Mouse (Mus musculus) CD8-positive naive resting alpha-beta T cell, adult 2 months (primary cell): ENCODE measurements around the gene Hcar2.

Source experiments
- DNase-seq, 2 experiments: peaks; one replicate each; pipeline ENCODE4 v3.0.0; 2022; ENCODE audit warnings: low read depth in 2 of 2, low spot score in 2 of 2

Gene Hcar2

DNA sequence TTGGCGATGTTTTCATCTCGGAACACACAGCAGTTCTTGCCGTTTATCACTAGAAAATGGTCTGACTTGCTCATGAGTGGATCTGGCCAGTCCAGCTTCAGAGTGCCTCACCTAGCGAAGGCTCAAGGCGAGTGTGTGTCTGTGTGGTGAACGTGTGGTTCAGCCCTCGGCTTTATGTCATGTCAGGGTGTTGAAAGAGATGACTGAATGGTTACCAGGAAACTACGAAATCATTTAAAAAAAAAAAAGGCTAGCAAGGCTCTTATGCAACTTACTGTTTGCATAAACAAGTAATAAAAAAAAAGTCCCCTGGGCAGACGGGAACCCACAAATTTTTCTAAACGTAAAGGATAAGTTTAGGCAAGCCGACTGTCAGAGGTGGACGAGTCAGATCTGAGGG is at the start of gene Hcar2:
TSS of gene Hcar2 (minus strand) at position 135 of the 400 bp plus-strand sequence.
- no peak for DNase-seq

DNA sequence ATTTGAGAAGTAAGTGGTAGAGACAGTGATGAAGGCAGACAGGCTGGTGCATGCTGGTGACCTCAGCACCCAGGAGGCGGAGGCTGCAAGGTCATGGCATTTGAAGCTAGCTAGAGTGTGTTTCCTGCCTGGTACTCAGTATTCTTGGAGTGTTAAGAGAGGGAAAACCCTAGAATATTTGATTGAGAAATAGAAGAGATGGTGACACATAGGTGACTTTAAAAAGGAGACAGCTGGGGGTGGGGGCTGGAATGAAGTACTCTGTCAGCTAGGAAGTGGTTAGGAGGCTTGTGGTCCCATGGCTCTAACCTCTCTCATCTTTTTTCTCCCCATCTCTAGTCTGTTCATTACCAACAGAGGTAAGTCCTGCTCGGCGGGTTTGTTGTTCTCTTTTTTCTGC is 49.6 kb upstream of the Hcar2 start:
- DNase-seq, result peak; percentile 34 to 63

DNA sequence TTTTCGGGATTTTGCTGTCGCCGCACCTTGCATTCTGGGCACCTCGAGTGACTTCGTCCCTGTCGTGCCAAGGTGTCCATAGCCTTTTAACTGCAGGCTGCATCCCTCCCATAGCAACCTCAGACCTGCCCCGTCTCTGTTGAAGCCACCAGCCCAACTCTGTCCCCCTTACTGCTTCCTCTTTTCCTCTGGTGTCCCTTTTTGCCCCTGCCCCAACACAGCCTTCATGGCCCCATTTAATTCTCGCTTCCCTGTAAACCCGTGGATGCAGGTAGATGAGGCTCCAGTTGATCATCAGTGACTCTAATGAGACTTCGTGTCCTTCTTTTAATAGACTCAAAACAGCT is 42.3 kb upstream of the Hcar2 start:
- no peak for DNase-seq

GRCm38 (mm10) chr5:123906976-123907630 is 41.8 kb upstream of the Hcar2 start, which contains the start of gene Denr:
Denr (plus strand) TSS chr5:123907175.
- DNase-seq, result peak; percentile 99 to 100

DNA sequence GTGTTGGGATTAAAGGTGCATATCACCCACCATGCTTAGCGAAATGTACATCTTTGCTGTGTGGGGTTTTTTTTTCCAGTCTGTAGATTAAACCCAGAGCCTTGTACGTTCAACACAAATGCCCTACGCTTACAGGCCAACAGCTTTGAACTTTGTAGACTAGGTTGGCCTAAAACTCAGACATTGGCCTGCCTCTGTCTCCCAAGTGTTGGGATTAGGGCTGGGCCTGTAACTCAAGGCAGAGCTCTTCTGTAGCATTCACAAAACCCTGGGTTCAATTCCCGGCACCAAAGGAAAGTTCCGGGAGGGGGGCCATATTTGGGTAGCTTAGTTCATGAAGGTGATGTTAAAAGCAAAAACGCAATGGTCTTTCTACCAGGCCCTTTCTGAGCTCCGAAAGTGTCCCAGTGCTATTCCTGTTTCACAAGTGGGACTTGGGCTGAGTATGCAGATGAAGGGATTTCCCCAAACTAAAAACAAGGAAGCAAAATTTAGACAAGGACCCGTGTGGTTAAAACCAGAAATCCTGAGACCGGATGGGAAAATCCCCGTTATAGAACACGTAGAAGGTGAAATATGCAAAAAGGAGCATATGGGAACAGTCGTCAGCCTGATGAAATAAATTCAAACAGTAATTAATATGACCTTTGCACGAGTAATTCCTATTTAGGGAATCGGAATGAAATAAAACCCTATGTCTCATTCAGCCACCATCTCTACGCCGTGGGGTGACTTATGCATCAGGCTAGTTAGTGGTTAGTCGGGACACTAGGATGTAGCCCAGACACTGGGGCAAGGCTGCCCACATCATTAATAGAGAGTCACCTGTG is 41.1 kb upstream of the Hcar2 start:
- no peak for DNase-seq

DNA sequence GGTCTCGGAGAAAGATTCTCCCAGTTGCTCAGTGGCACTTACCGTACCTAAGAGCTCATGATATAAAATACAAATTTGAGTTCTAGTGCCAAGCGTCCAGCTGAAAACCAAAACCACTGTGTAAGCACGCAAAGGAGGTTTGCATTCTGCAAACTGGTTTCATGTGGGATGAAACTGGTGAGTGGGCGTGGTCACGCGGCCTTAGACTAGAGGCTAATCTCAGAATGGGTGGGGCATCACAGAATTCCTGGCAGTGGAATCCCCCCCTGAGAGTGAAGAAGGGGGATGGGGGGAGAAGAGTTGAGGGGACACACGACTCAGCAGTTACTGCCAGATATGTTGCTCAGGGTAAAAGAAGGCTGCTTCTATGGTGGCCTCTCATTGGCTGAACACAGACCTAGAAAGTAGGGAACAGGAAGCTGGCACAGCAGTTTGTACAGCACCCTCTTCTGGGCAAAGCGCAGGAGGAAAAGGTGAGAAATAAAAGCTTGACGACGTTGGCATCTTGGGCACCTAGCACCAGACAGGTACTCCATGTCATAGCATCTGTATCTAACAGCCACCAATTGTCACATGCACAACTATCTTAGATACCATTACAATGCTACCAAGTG is 38.9 kb upstream of the Hcar2 start:
- DNase-seq, result no peak

DNA sequence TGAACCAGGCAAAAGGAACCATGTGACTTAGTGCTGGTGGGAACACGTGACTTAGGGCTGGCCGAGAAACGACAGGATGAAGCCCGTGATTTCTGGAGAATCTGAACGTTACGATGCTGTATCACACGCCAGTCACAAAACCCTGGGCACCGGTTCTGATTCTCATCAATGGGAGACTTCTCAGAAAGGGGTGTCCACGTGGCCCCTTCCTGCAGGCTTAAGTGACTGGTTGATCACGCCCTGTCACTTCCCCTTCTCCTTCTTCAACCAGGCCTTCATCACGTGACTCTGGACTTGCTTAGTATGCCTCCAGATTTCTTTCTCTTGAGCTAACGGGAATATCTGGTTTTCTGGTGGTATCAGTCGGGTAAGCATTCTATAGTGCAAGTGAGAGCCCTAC is 32.1 kb upstream of the Hcar2 start:
- no peak for DNase-seq

DNA sequence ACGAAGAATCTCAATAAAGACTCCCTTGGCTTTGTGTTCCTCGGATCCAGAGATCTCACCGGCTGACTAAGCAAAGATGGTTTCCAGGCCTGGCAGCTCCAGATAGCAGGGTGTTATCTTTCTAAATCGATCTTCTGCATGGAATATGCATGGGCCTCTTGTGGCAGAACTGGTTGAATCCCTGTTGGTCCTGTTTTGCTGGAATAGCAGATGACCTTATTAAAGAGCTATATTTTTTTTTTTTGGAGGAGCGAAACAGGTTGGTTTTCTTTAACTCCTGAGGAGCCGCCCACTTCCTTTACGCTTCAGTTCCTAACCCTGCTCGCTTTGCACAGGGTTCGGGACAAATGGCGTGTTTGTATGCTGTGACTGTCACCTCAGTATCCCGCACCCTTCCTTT is 31.1 kb upstream of the Hcar2 start:
- DNase-seq, result no peak

- no peak for DNase-seq
Measured at GRCm38 (mm10) chr5:123893520-123893919, 28.2 kb upstream of the Hcar2 start.

DNA sequence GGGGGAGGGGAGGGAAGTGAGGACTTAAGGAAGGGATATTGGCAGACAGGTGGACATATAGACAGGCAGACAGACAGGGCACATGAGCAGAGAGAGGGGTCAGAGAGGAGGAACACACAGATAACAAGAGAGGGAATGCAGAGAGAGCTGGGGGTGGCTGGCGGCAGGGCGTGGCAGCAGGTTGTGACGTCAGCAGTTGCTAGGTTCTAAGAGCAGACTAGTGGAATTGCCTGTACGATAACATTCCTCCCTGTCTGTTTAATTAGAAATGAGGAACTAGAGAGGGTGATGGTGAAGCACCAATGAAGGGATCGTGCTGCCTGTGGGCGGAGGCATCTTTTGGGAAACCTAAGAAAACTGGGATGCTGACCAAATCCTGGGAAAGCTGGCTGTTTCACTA is 26.4 kb upstream of the Hcar2 start:
- DNase-seq, result peak in 1 of 2 experiments; percentile 40

GRCm38 (mm10) chr5:123890987-123891386 is 25.7 kb upstream of the Hcar2 start:
- no peak for DNase-seq

DNA sequence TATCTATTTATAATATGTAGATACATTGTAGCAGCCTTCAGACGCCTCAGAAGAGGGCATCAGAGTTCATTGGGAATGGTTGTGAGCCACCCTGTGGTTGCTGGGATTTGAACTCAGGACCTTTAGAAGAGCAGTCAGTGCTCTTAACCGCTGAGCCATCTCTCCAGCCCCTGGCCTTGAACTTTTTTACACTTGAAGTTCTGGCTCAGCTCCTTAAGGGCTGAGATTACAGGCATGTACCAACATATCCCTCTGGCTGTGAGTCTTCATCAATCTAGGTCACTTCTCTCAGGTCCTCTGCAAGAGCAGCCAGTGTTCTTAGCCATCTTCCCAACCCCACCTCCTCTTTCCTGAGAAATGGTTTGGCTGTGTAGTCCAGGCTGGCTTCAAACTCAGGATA is 25.0 kb upstream of the Hcar2 start:
- no peak for DNase-seq

DNA sequence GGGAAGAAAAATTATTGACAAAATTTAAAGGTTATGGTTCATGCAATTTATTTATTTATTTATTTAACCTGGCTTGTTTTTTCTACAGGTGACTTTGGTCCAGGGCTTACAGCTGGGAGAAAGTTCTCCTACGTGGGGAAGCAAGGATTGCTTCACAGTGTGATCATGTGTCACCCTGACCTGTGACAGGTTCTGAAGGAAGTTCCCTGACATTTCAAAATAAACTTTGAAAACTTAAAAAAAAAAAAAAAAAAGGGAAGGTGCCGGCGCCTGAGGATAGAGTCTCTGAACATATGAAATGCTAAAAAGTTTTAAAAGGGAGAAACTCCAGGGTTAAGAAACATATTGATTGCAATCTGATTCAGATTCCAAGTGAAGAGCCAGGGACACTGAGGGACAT is 21.1 kb upstream of the Hcar2 start:
- no peak for DNase-seq

GRCm38 (mm10) chr5:123884332-123884731 is 19.0 kb upstream of the Hcar2 start:
- no peak for DNase-seq

DNA sequence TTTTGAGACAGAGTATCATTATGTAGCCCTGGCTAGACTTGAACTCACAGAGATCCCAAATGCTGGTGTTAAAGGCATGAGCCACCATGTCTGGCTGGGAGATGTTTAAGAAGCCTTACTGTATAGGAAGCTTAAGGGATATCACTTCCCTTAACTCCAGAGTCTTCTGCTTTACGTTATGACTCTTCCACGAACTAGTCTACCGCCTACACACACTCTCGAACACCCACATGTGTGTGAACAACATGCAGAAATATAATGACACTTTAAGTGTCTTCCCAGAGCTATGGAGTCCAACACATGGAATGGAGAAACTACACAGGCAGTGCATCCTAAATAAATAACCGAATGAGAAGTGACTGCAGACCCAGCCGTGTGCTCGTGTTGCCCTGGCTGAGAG is 18.6 kb upstream of the Hcar2 start:
- DNase-seq, result no peak

GRCm38 (mm10) chr5:123880778-123881177 is 15.5 kb upstream of the Hcar2 start:
- DNase-seq, result no peak

DNA sequence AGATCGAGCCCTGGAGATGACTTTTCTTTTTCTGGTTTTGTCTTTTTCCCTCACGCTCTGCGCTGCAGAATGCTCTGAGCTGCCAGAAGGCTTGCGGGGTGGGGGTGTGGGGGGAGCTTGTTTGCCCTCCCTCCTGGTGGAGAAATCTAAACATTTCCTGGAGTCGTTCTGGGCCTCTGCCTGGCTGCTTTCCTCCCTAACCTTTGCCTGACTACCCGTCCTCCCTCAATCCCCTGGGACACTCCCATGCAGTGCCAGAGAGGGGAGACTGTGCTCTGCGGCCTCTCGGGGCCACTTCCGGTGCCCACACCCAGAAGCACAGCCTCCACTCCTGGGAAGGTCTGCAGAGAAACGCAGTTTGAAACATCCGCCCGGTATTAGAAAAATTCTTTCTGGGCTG is 14.6 kb upstream of the Hcar2 start, which contains the start of gene Hcar1:
TSS of gene Hcar1 (minus strand) at position 93 of the 400 bp plus-strand sequence.
- DNase-seq, result no peak

GRCm38 (mm10) chr5:123878056-123878455 is 12.8 kb upstream of the Hcar2 start:
- no peak for DNase-seq

- no peak for DNase-seq
Measured at GRCm38 (mm10) chr5:123874177-123874576, 8.9 kb upstream of the Hcar2 start.

- DNase-seq, result no peak
Measured at GRCm38 (mm10) chr5:123869615-123870014, 4.3 kb upstream of the Hcar2 start.

DNA sequence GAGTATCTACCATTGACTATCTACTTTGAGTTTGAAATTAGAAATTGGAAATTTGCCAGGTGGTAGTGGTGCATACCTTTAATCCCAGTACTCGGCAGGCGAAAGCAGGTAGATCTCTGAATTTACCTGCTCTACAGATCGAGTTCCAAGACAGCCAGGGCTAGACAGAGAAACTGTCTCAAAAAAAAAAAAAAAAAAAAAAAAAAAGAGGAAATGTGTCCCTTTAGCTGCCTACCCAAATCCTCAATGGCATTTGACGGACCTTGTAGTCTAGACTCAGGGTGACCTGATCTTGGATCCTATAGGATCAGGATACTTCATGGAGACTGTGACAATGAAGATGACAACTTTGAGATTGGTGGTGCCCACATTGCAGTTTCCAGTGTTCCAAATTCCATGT is 1.2 kb upstream of the Hcar2 start:
- DNase-seq, result no peak

DNA sequence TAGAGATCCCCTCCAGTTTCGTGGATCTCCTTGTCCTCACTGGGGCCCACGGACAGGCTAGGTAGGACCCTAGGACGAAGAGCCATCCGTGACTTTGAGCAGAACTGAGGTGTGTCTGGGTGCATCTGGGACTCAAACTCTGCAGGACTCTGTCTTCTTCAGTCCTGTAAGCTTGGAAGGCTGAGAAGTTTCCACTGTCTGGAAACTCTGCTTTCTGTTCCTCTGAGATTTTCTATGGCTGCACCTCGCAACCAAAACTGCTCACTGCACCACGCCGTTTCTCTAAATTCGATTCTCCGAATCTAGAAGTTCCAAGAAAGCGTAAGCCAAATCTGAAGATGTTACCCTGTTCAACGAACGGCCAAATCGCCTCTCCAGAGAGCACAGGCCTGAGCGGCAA is 1.4 kb downstream of the Hcar2 start:
- DNase-seq, result no peak
